Mouse (Mus musculus) lung, postnatal 4 days (tissue): ENCODE results near the gene Bcat1.

ENCODE experiments used
- DNase-seq, 2 experiments: peaks; one replicate each; pipeline ENCODE4 v3.0.0; 2021

The Bcat1 gene

GRCm38 (mm10) chr6:145091998-145092397 lies 16.0 kb upstream of the Bcat1 start:
- no peak for DNase-seq

- no peak for DNase-seq
Observed at GRCm38 (mm10) chr6:145090928-145091327, 14.9 kb upstream of the Bcat1 start.

GRCm38 (mm10) chr6:145090201-145090863 lies 14.3 kb upstream of the Bcat1 start:
- DNase-seq = no peak

GRCm38 (mm10) chr6:145089373-145089772 lies 13.4 kb upstream of the Bcat1 start:
- DNase-seq = no peak

GRCm38 (mm10) chr6:145088451-145089113 lies 12.6 kb upstream of the Bcat1 start:
- DNase-seq = no peak

- DNase-seq = no peak
Observed at GRCm38 (mm10) chr6:145084343-145085117, 8.5 kb upstream of the Bcat1 start.

GRCm38 (mm10) chr6:145081721-145082120 lies 5.7 kb upstream of the Bcat1 start:
- DNase-seq = no peak

GRCm38 (mm10) chr6:145079087-145079759 lies 3.2 kb upstream of the Bcat1 start:
- DNase-seq = no peak

GRCm38 (mm10) chr6:145076286-145076685 lies 302 bp upstream of the Bcat1 start:
- DNase-seq = no peak

- no peak for DNase-seq
Observed at GRCm38 (mm10) chr6:145075088-145075547, 866 bp downstream of the Bcat1 start.

GRCm38 (mm10) chr6:145074461-145074860 lies 1.5 kb downstream of the Bcat1 start:
- no peak for DNase-seq

GRCm38 (mm10) chr6:145069921-145070320 lies 6.1 kb downstream of the Bcat1 start:
- no peak for DNase-seq

GRCm38 (mm10) chr6:145069397-145069796 lies 6.6 kb downstream of the Bcat1 start:
- no peak for DNase-seq

GRCm38 (mm10) chr6:145067679-145068078 lies 8.3 kb downstream of the Bcat1 start:
- DNase-seq = no peak

- DNase-seq = no peak
Observed at GRCm38 (mm10) chr6:145066416-145066815, 9.6 kb downstream of the Bcat1 start.

GRCm38 (mm10) chr6:145065301-145065845 lies 10.6 kb downstream of the Bcat1 start:
- no peak for DNase-seq

GRCm38 (mm10) chr6:145064104-145064503 lies 11.9 kb downstream of the Bcat1 start:
- DNase-seq = no peak

GRCm38 (mm10) chr6:145063212-145063868 lies 12.6 kb downstream of the Bcat1 start:
- DNase-seq = no peak

GRCm38 (mm10) chr6:145062763-145063162 lies 13.2 kb downstream of the Bcat1 start:
- no peak for DNase-seq

GRCm38 (mm10) chr6:145061361-145061760 lies 14.6 kb downstream of the Bcat1 start:
- no peak for DNase-seq

GRCm38 (mm10) chr6:145056102-145056501 lies 19.9 kb downstream of the Bcat1 start:
- no peak for DNase-seq

GRCm38 (mm10) chr6:145055277-145055858 lies 20.6 kb downstream of the Bcat1 start:
- DNase-seq = no peak
